Mouse (Mus musculus): ENCODE results near the gene Vrtn.

- TF ChIP-seq CTCF (IDR thresholded peaks at IDR 0.05; ENCODE audit: low read depth, low read length) (no peak), POLR2A (IDR thresholded peaks at IDR 0.05; ENCODE audit: borderline replicate concordance, low read depth, low read length) (no peak)
Observed at GRCm38 (mm10) chr12:84624601-84625000, 16.2 kb upstream of the Vrtn start.

All from bone marrow macrophage, adult 2 months (primary cell).